Mouse (Mus musculus): ENCODE data around the gene Ceacam9. TPM values are rescaled to one million over a fixed set of nuclear protein-coding genes. Genes with fewer than 3 reads are reported as not detected.

Gene Ceacam9
- polyA plus RNA-seq, 1 experiment = not detected

- H3K27me3 ChIP-seq (ENCODE audit: control insufficient read depth, insufficient read depth, low read length) = no peaks in the 10 kb centered on the region
- no peak overlapping the region for H3K4me3 ChIP-seq (ENCODE audit: control insufficient read depth, low read depth, low read length)
- H3K36me3 ChIP-seq (ENCODE audit: control insufficient read depth, insufficient read depth, low read length) = no peaks in the 10 kb centered on the region
- TF ChIP-seq POLR2A (IDR thresholded peaks at IDR 0.05; ENCODE audit: control insufficient read depth, low read depth, low read length) (no peak), CTCF (IDR thresholded peaks at IDR 0.05; ENCODE audit: control insufficient read depth, insufficient read depth, insufficient replicate concordance, low read depth, low read length) (no peak)
- peak overlapping the region; percentile 85 for H3K27ac ChIP-seq (ENCODE audit: control insufficient read depth, insufficient read depth, low read depth, low read length)
- peaks cover 18% of the 10 kb centered on the region for H3K4me1 ChIP-seq (ENCODE audit: control insufficient read depth, insufficient read depth, low read length)
Observed at GRCm38 (mm10) chr7:16761005-16761481, 39.3 kb downstream of the Ceacam9 start.

- Histone ChIP-seq H3K4me3 (ENCODE audit: control insufficient read depth, low read depth, low read length) (no peak overlapping the region), H3K27ac (ENCODE audit: control insufficient read depth, insufficient read depth, low read depth, low read length) (peak overlapping the region; percentile 75), H3K36me3 (ENCODE audit: control insufficient read depth, insufficient read depth, low read length) (no peaks in the 10 kb centered on the region), H3K27me3 (ENCODE audit: control insufficient read depth, insufficient read depth, low read length) (no peaks in the 10 kb centered on the region), H3K4me1 (ENCODE audit: control insufficient read depth, insufficient read depth, low read length) (peaks cover 18% of the 10 kb centered on the region)
- no peak for TF ChIP-seq CTCF (IDR thresholded peaks at IDR 0.05; ENCODE audit: control insufficient read depth, insufficient read depth, insufficient replicate concordance, low read depth, low read length)
- TF ChIP-seq POLR2A (IDR thresholded peaks at IDR 0.05; ENCODE audit: control insufficient read depth, low read depth, low read length) = no peak
Observed at GRCm38 (mm10) chr7:16761630-16762029, 39.9 kb downstream of the Ceacam9 start.

- H3K4me3 ChIP-seq (ENCODE audit: control insufficient read depth, low read depth, low read length) = no peak overlapping the region
- H3K27me3 ChIP-seq (ENCODE audit: control insufficient read depth, insufficient read depth, low read length) = no peaks in the 10 kb centered on the region
- H3K27ac ChIP-seq (ENCODE audit: control insufficient read depth, insufficient read depth, low read depth, low read length) = peak overlapping the region; percentile 54
- no peaks in the 10 kb centered on the region for H3K36me3 ChIP-seq (ENCODE audit: control insufficient read depth, insufficient read depth, low read length)
- TF ChIP-seq CTCF (IDR thresholded peaks at IDR 0.05; ENCODE audit: control insufficient read depth, insufficient read depth, insufficient replicate concordance, low read depth, low read length) (no peak), POLR2A (IDR thresholded peaks at IDR 0.05; ENCODE audit: control insufficient read depth, low read depth, low read length) (no peak)
- H3K4me1 ChIP-seq (ENCODE audit: control insufficient read depth, insufficient read depth, low read length) = peaks cover 18% of the 10 kb centered on the region
Observed at GRCm38 (mm10) chr7:16763463-16764218, 41.9 kb downstream of the Ceacam9 start.

DNA sequence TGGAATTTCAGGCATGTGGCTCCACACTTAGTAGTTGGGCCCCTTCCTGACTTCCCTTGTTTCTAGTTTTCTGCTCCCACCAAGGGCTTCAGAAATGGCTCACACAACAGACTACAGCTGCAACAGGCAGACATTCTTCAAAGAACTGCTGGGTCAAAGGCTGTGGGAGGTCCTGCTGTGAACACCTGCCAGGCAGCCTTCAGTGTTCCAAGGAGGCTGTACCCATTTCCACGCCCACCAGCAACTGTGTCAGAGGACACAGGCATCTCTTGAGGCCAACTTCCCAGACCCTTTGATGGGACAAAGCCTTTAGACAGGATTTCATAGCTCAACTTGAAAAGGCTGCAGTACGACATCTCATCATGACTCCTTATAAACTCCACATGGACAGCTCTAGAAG lies 44.7 kb downstream of the Ceacam9 start:
- Histone ChIP-seq H3K36me3 (ENCODE audit: control insufficient read depth, insufficient read depth, low read length) (no peaks in the 10 kb centered on the region), H3K27me3 (ENCODE audit: control insufficient read depth, insufficient read depth, low read length) (no peaks in the 10 kb centered on the region), H3K27ac (ENCODE audit: control insufficient read depth, insufficient read depth, low read depth, low read length) (no peak overlapping the region), H3K4me1 (ENCODE audit: control insufficient read depth, insufficient read depth, low read length) (peaks cover 2% of the 10 kb centered on the region), H3K4me3 (ENCODE audit: control insufficient read depth, low read depth, low read length) (no peak overlapping the region)
- TF ChIP-seq CTCF (IDR thresholded peaks at IDR 0.05; ENCODE audit: control insufficient read depth, insufficient read depth, insufficient replicate concordance, low read depth, low read length) = no peak
- TF ChIP-seq POLR2A (IDR thresholded peaks at IDR 0.05; ENCODE audit: control insufficient read depth, low read depth, low read length) = no peak

Other genes with a start within 250 kb of the Ceacam9 start
- 0.72 and 1.4 TPM in 2 replicates for gene Npas1, start 244.2 kb upstream of the Ceacam9 start, polyA plus RNA-seq (2012; rRNA removed)
- 21.7 and 22.4 TPM in 2 replicates for gene Arhgap35, start 106.9 kb upstream of the Ceacam9 start, polyA plus RNA-seq (2012; rRNA removed)
- gene Ceacam15, start 46.2 kb upstream of the Ceacam9 start, polyA plus RNA-seq (2012; rRNA removed) = 0.10 TPM in 1 of 2 replicates, not detected in the other
- 240 and 279 TPM in 2 replicates for gene Ap2s1, start 16.5 kb downstream of the Ceacam9 start, polyA plus RNA-seq (2012; rRNA removed)
- gene Slc1a5, start 59.4 kb downstream of the Ceacam9 start, polyA plus RNA-seq (2012; rRNA removed) = 15.2 and 17.8 TPM in 2 replicates
- gene Strn4, start 94.0 kb downstream of the Ceacam9 start, polyA plus RNA-seq (2012; rRNA removed) = 130 and 147 TPM in 2 replicates
- gene Fkrp, start 94.8 kb downstream of the Ceacam9 start, polyA plus RNA-seq (2012; rRNA removed) = 3.4 and 3.6 TPM in 2 replicates
- gene Prkd2, start 121.0 kb downstream of the Ceacam9 start, polyA plus RNA-seq (2012; rRNA removed) = 2.8 and 4.5 TPM in 2 replicates
- 30.7 and 31.2 TPM in 2 replicates for gene Dact3, start 153.4 kb downstream of the Ceacam9 start, polyA plus RNA-seq (2012; rRNA removed)
- gene Gng8, start 169.9 kb downstream of the Ceacam9 start, polyA plus RNA-seq (2012; rRNA removed) = 9.5 and 10.3 TPM in 2 replicates
- gene Ptgir, start 184.6 kb downstream of the Ceacam9 start, polyA plus RNA-seq (2012; rRNA removed) = 0.20 and 0.26 TPM in 2 replicates
- gene Calm3, start 202.2 kb downstream of the Ceacam9 start, polyA plus RNA-seq (2012; rRNA removed) = 433 and 509 TPM in 2 replicates
- 34.2 and 41.6 TPM in 2 replicates for gene Pnmal2, start 222.8 kb downstream of the Ceacam9 start, polyA plus RNA-seq (2012; rRNA removed)
- gene Pnmal1, start 237.8 kb downstream of the Ceacam9 start, polyA plus RNA-seq (2012; rRNA removed) = 7.6 and 7.8 TPM in 2 replicates

Measured in testis, adult 2 months (tissue).